Mouse (Mus musculus) hindbrain, embryonic 14.5 days (tissue): ENCODE measurements around the gene Rnf40. TPM values are rescaled to one million over a fixed set of nuclear protein-coding genes. Genes with fewer than 3 reads are reported as not detected.
"Not testable (repeated sequence)": the region's sequence is repeated elsewhere in the genome, so short reads cannot be mapped to it uniquely, and the experiment has no call there.

ENCODE experiments used
- ATAC-seq: fragments of 200-750 bp; cut with Nextera tagmentation; 2 replicates; pipeline ENCODE4 v1.8.0; 2017; ENCODE audit warnings: moderate number of reproducible peaks, mild to moderate bottlenecking, moderate TSS enrichment, moderate library complexity; ENCODE audit not compliant: low FRiP score
- DNase-seq: peaks from one replicate; pipeline ENCODE4 v3.0.0-alpha.2; 2015; ENCODE audit warnings: low spot score
- H3K27ac ChIP-seq: fragments of 300-500 bp; sonication (generic); 2 replicates; pipeline ENCODE4 v1.5.1; 2014; ENCODE audit warnings: mild to moderate bottlenecking, moderate library complexity
- H3K27me3 ChIP-seq: fragments of 300-500 bp; sonication (generic); 2 replicates; pipeline ENCODE4 v1.6.1; 2014; ENCODE audit warnings: mild to moderate bottlenecking, low read length, mixed read lengths; ENCODE audit not compliant: control insufficient read depth, insufficient read depth
- H3K36me3 ChIP-seq: fragments of 300-500 bp; sonication (generic); replicated peaks from 2 replicates; pipeline ENCODE4 v1.6.1; 2014; ENCODE audit not compliant: control insufficient read depth, insufficient read depth
- H3K4me1 ChIP-seq: fragments of 300-500 bp; sonication (generic); replicated peaks from 2 replicates; pipeline ENCODE4 v1.6.1; 2014; ENCODE audit warnings: antibody characterized with exemption, low read length, mixed read lengths; ENCODE audit not compliant: control insufficient read depth, insufficient read depth
- H3K4me2 ChIP-seq: fragments of 300-500 bp; sonication (generic); replicated peaks from 2 replicates; pipeline ENCODE4 v1.6.1; 2014; ENCODE audit warnings: mild to moderate bottlenecking, moderate library complexity
- H3K4me3 ChIP-seq: fragments of 300-500 bp; sonication (generic); replicated peaks from 2 replicates; pipeline ENCODE4 v1.5.1; 2014; ENCODE audit warnings: mild to moderate bottlenecking, low read length
- H3K9ac ChIP-seq: fragments of 300-500 bp; sonication (generic); 2 replicates; pipeline ENCODE4 v1.6.1; 2014
- H3K9me3 ChIP-seq: fragments of 300-500 bp; sonication (generic); 2 replicates; pipeline ENCODE4 v1.6.1; 2016; ENCODE audit warnings: low read length; ENCODE audit not compliant: control insufficient read depth
- WGBS: fragments of 180-500 bp; shearing (Covaris S2); extraction: QIAGEN DNeasy Blood & Tissue Kit; methylation state at CpG from one replicate; pipeline ENCODE4 v1.1.7; 2014; 5-methylcytosine and 5-hydroxymethylcytosine counted together
- polyA plus RNA-seq: library from polyadenylated mRNA; unstranded; fragments of >200 nt; fragmentation: Nextera tagmentation; extraction: Ambion mirVana; gene quantifications from 2 replicates; pipeline ENCODE4 v1.2.1, GENCODE M21; 2014

Gene Rnf40
- polyA plus RNA-seq, 1 experiment from 2014 or later, result 40.6 TPM

GRCm38 (mm10) chr7:127614511-127614890 lies 25.9 kb downstream of the Rnf40 start:
- Histone ChIP-seq H3K4me3 (peak overlapping the region; percentile 86), H3K9me3 (no peaks in the 10 kb centered on the region), H3K27ac (peak overlapping the region; percentile 89), H3K4me2 (peak overlapping the region; percentile 83), H3K9ac (peak overlapping the region; percentile 91), H3K36me3 (peaks cover 34% of the 10 kb centered on the region), H3K4me1 (peaks cover 21% of the 10 kb centered on the region), H3K27me3 (no peaks in the 10 kb centered on the region)
- DNase-seq (no peak), ATAC-seq (peak; percentile 32; the same call in 1 of the 2 replicates)
- WGBS, result 0% methylated on average over 27 of the region's 44 CpGs

- Histone ChIP-seq H3K4me2 (peak within 1 kb of the TSS; percentile 83), H3K9me3 (no peaks in the 10 kb centered on the region), H3K4me3 (peak within 1 kb of the TSS; percentile 86), H3K36me3 (peaks cover 28% of the 10 kb centered on the region), H3K27me3 (no peaks in the 10 kb centered on the region), H3K4me1 (peaks cover 21% of the 10 kb centered on the region), H3K9ac (peak within 1 kb of the TSS; percentile 91), H3K27ac (peak within 1 kb of the TSS; percentile 89)
- under 1% methylated on average over 49 of the region's 50 CpGs for WGBS
- DNase-seq (peak; percentile 93), ATAC-seq (peak; percentile 92)
These were observed 26.6 kb downstream of the Rnf40 start, which contains the start of gene Zfp629 for GRCm38 (mm10) chr7:127614891-127615843. Gene Zfp629 (minus strand): TSS chr7:127615797.

GRCm38 (mm10) chr7:127616336-127616735 lies 27.8 kb downstream of the Rnf40 start:
- WGBS, result 39% methylated on average over 1 of the region's 1 CpGs

GRCm38 (mm10) chr7:127616881-127617280 lies 28.3 kb downstream of the Rnf40 start:
- Histone ChIP-seq H3K4me2 (peak overlapping the region; percentile 83), H3K9ac (0 out of 2 replicates have a peak overlapping the region, but pooled peaks have one; percentile 91), H3K9me3 (no peaks in the 10 kb centered on the region), H3K27me3 (no peaks in the 10 kb centered on the region), H3K27ac (no peak overlapping the region), H3K36me3 (peaks cover 11% of the 10 kb centered on the region), H3K4me3 (peak overlapping the region; percentile 13; the same call in 1 of the 2 replicates), H3K4me1 (peaks cover 21% of the 10 kb centered on the region)
- ATAC-seq (no peak), DNase-seq (no peak)
- 85% methylated on average over 1 of the region's 1 CpGs for WGBS

More at GRCm38 (mm10) chr7:127616336-127616735, 27.8 kb downstream of the Rnf40 start:
- Histone ChIP-seq H3K9ac (peak overlapping the region; percentile 91), H3K27me3 (no peaks in the 10 kb centered on the region), H3K36me3 (peaks cover 16% of the 10 kb centered on the region), H3K9me3 (no peaks in the 10 kb centered on the region), H3K4me3 (peak overlapping the region; percentile 13), H3K4me2 (peak overlapping the region; percentile 83), H3K27ac (no peak overlapping the region), H3K4me1 (peaks cover 21% of the 10 kb centered on the region)
- ATAC-seq, result no peak
- DNase-seq, result no peak

- 48% methylated on average over 2 of the region's 2 CpGs for WGBS
- Histone ChIP-seq H3K9ac (no peak overlapping the region), H3K27me3 (no peaks in the 10 kb centered on the region), H3K4me3 (no peak overlapping the region), H3K27ac (no peak overlapping the region), H3K9me3 (no peaks in the 10 kb centered on the region), H3K4me2 (no peak overlapping the region), H3K36me3 (no peaks in the 10 kb centered on the region), H3K4me1 (peaks cover 21% of the 10 kb centered on the region)
- DNase-seq (no peak), ATAC-seq (no peak)
These were observed 29.4 kb downstream of the Rnf40 start for GRCm38 (mm10) chr7:127617962-127618361.

- not testable (repeated sequence) for ATAC-seq, H3K4me3 ChIP-seq, H3K4me2 ChIP-seq, H3K27ac ChIP-seq, H3K27me3 ChIP-seq, DNase-seq, H3K36me3 ChIP-seq, H3K9me3 ChIP-seq, H3K9ac ChIP-seq
- 87% methylated on average over 7 of the region's 8 CpGs for WGBS
- H3K4me1 ChIP-seq, result peaks cover 21% of the 10 kb centered on the region
These were observed 29.8 kb downstream of the Rnf40 start for GRCm38 (mm10) chr7:127618402-127618801.

- no peaks in the 10 kb centered on the region for H3K27me3 ChIP-seq
- H3K4me1 ChIP-seq, result no peaks in the 10 kb centered on the region
- H3K27ac ChIP-seq, result no peak overlapping the region
- no peaks in the 10 kb centered on the region for H3K36me3 ChIP-seq
- WGBS, result 99% methylated on average over 7 of the region's 7 CpGs
- no peak overlapping the region for H3K4me3 ChIP-seq
- DNase-seq (no peak), ATAC-seq (no peak)
- no peaks in the 10 kb centered on the region for H3K9me3 ChIP-seq
- H3K4me2 ChIP-seq, result no peak overlapping the region
- no peak overlapping the region for H3K9ac ChIP-seq
These were observed 37.5 kb downstream of the Rnf40 start for GRCm38 (mm10) chr7:127626039-127626438.

- H3K36me3 ChIP-seq, result no peaks in the 10 kb centered on the region
- WGBS, result 91% methylated on average over 4 of the region's 4 CpGs
- no peak for ATAC-seq
- no peaks in the 10 kb centered on the region for H3K9me3 ChIP-seq
- no peaks in the 10 kb centered on the region for H3K27me3 ChIP-seq
- no peak for DNase-seq
- H3K4me1 ChIP-seq, result no peaks in the 10 kb centered on the region
- no peak overlapping the region for H3K27ac ChIP-seq
- no peak overlapping the region for H3K4me2 ChIP-seq
- no peak overlapping the region for H3K4me3 ChIP-seq
- H3K9ac ChIP-seq, result no peak overlapping the region
These were observed 37.9 kb downstream of the Rnf40 start for GRCm38 (mm10) chr7:127626471-127626870.

- H3K4me1 ChIP-seq, result no peaks in the 10 kb centered on the region
- H3K4me3 ChIP-seq, result no peak overlapping the region
- WGBS, result 71% methylated on average over 4 of the region's 5 CpGs
- H3K9me3 ChIP-seq, result no peaks in the 10 kb centered on the region
- H3K27me3 ChIP-seq, result no peaks in the 10 kb centered on the region
- H3K27ac ChIP-seq, result no peak overlapping the region
- DNase-seq (no peak), ATAC-seq (no peak)
- H3K4me2 ChIP-seq, result no peak overlapping the region
- no peak overlapping the region for H3K9ac ChIP-seq
- no peaks in the 10 kb centered on the region for H3K36me3 ChIP-seq
These were observed 40.1 kb downstream of the Rnf40 start for GRCm38 (mm10) chr7:127628646-127629045.
